Mouse (Mus musculus) left cerebral cortex, postnatal 36 days (tissue): ENCODE measurements around the gene Zmat5. TPM values are rescaled to one million over a fixed set of nuclear protein-coding genes. Genes with fewer than 3 reads are reported as not detected.

Source experiments
- DNase-seq, 2 experiments: peaks; one replicate each; pipeline ENCODE4 v3.0.0; 2021 to 2022; ENCODE audit warnings: low spot score in 2 of 2, mixed read lengths in 1 of 2
- intact Hi-C: fragments of 180-260 bp; cut with DNase I; formaldehyde crosslinking; loops from one replicate; pipeline ENCODE4 v1.15.1; 2025
- total RNA-seq, 2 experiments: library from RNA; stranded (reverse); gene quantifications; 2 replicates each; pipeline ENCODE4 v1.2.3; 2021

Gene Zmat5
- total RNA-seq, 2 experiments from 2014 or later, result 31.8 to 32.9 TPM

- intact Hi-C loops, result no loop called here
- DNase-seq, result no peak
Measured at GRCm38 (mm10) chr11:4729603-4730002, 25.1 kb downstream of the Zmat5 start.

- no peak for DNase-seq
- intact Hi-C loops, result no loop called here
Measured at GRCm38 (mm10) chr11:4730096-4730495, 25.6 kb downstream of the Zmat5 start.

GRCm38 (mm10) chr11:4730913-4731312, 26.4 kb downstream of the Zmat5 start:
- DNase-seq, result no peak

DNA sequence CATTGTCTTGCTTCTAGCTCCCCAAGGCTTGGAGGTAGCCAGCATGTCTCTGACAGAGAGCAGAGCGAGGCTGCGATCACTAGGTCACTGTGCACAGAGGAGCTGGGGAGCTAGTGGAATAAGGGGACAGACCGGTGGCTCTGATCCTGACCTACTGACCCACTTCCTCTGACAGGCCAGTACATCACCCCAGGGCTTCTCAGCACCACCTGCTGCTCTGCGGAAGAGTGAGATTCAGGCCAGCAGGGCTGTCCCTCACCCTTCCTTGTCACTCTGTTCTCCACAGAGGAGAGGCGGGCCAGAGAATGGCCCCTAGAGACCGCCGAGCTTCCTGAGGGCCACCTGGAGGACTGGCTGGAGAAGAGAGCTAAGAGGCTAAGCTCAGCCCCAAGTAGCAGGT, 27.3 kb downstream of the Zmat5 start:
- DNase-seq, result no peak

More at GRCm38 (mm10) chr11:4730913-4731312, 26.4 kb downstream of the Zmat5 start:
- intact Hi-C loops, result no loop called here

GRCm38 (mm10) chr11:4734179-4734578, 29.7 kb downstream of the Zmat5 start:
- intact Hi-C loops, result no loop called here
- no peak for DNase-seq

More for the DNA sequence above, 27.3 kb downstream of the Zmat5 start:
- intact Hi-C loops, result no loop called here

DNA sequence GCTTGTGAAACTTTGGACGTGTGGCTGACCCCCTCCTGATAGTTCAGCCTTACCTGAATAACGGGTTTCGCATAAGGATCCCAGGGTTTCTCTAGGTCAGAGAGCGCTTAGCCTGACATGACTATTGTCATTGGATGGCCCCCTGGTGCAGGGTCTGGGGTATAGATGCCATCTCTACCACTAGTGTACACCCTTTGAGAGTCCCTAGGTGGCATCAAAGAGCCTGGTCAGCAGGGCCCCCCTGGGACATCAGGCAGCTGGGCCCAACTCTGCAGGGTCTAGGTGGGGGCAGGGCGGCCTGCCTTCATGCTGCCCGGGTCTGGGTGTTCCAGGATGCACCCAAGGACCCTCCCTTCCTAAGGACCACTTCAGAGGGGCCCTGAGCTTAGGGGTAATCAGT, 31.9 kb downstream of the Zmat5 start:
- intact Hi-C loops, result no loop called here
- DNase-seq, result no peak

GRCm38 (mm10) chr11:4737682-4738081, 33.2 kb downstream of the Zmat5 start:
- intact Hi-C loops, result no loop called here
- DNase-seq, result no peak

DNA sequence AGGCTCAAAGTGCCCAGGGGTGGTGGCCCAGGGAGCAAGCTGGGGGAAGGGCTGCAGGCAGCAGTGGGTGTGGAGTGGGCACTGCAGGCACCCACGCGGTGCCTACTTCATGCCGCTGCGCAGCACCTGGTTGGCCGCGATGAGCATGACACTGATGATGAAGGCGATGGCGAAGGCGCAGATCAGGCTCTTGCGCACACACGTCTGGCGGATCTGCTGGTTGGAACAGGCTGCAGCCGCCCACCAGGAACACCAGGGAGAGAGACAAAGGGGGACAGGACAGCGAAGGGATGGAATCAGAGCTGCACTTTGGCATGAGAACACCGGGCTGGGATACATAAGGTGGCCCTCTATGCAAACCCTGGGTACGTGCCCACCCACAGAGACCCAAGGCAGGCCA, 34.2 kb downstream of the Zmat5 start:
- intact Hi-C loops, result no loop called here
- DNase-seq, result no peak

- DNase-seq, result no peak
- intact Hi-C loops, result no loop called here
Measured at GRCm38 (mm10) chr11:4740785-4741184, 36.3 kb downstream of the Zmat5 start.

DNA sequence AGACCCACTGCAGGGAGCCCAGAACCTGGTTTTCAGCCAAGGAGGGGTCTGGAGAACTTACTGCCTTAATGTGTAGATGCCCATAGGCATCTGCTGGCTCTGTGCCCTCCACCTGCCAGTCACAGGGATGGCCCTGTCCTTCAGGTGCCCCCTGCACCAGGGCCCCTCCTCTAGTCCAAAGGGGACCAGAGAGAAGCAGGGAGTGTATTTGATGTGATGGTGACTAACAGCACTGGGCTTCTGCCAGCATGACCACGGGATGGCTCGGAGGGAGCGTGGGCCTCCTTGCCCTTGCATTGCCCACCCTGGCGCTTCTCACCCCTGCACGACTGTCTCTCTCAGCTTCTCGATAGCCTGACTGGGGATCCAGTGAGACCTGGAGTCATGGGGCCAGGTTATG, 40.2 kb downstream of the Zmat5 start:
- intact Hi-C loops, result loop anchor here (5.0 kb wide), 1 partner anchor 712 kb away; the partner anchor contains the start of gene Sec14l4
- DNase-seq, result no peak

GRCm38 (mm10) chr11:4745969-4746368, 41.5 kb downstream of the Zmat5 start:
- intact Hi-C loops, result loop anchor here (5.0 kb wide), 1 partner anchor 714 kb away; the partner anchor contains the start of gene Sec14l4
- DNase-seq, result no peak

DNA sequence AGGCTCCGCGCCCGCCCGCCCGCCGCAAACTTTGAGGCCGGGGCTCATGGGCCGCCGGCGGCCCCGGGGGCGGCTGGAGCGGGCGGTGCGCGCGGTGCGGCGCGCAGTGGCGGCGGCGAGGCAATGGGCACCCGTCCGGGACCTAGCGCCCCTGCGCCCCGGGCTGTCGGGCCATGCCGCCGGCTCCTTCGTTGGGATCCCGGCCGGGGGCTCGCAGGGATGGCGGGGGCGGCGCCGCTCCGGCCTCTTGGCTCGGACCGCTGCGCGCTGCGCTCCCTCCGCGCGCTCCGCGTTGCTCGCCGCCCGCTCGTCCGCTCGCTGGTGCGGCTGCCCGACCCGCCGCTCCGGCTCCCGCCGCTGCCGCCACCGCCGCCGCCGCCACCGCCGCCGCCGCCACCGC, 42.3 kb downstream of the Zmat5 start, which contains the start of gene Cabp7:
Gene Cabp7, minus strand, starts transcription at position 46 of the 400 bp plus-strand sequence.
- DNase-seq, result no peak
- intact Hi-C loops, result loop anchor here (5.0 kb wide), 1 partner anchor 714 kb away; the partner anchor contains the start of gene Sec14l4

DNA sequence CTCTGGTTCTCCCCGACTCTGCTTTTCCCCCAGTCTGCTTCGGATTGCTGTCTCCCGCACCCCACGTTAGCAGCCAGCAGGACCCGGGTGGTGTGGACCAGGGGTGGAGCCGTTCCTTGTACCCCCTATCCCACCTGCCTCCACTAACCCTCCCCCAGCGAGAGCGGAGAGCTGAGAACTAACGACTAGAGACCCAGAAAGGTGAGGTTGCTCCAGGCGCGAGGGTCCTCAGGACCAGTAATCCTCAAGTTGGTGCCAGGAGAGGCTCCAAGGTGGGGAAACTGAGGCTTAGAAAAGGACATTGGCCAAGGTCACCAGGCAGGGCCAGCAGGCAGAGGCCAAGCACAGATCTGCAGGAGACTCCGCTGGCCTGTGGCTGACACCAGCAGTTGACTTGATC, 42.8 kb downstream of the Zmat5 start:
- intact Hi-C loops, result loop anchor here (5.0 kb wide), 1 partner anchor 715 kb away; the partner anchor contains the start of gene Sec14l4
- DNase-seq, result no peak

DNA sequence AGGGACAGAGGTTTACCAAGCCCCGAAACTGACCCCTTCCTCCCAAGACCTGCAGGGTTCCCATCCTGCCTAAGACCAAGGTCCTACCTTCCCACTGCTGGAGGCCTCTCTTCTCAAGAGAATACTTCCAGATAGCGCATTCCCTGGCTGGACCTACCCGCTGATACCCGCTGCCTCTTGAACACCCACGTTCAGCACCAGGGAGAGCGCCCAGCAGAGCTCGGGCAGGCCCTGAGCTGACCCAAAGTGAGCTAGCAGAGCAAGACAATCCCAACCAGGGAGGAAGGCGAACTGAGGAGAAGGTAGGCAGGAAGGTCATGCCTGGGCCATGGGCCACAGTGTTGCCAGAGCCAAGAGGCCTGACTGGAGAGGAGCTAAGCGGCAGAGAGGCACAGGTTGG, 45.8 kb downstream of the Zmat5 start:
- intact Hi-C loops, result no loop called here
- no peak for DNase-seq

DNA sequence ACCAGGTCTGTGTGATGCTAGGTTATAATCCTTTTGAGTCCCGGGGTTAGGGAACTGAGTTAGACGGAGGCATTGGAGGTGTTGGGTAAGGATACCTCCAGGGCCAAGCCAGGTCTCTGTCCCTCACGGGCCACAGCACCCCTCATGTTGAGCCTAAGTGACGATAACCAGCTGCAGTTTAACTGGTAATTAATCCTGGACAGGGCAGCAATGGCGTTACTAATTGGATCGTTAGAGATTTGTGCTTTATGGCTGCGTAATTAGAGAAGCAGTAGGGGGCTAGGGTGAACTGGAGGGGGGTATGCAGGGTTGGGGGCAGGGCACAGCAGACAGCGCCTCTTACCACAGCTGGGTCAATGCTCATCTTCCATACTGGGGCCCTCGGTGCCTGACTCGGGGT, 48.4 kb downstream of the Zmat5 start:
- intact Hi-C loops, result no loop called here
- DNase-seq, result no peak

DNA sequence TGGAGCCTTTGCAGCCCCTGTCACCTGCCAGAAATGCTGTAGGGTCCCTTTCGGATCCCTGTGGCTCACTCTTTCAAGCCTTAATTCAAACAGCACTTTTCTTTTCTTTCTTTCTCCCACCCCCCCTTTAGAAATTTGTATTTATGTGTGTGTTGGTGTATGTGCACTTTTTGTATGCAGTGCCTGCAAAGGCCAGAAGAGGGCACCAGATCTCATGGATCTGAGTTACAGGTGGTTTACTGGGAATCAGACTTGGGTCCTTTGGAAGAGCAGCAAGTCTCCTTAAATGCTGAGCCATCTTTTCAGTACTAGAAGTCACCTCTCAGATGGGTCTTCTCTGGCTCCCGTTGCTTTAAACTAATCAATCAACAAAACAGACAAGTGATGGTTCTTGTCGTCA, 49.6 kb downstream of the Zmat5 start:
- intact Hi-C loops, result no loop called here
- DNase-seq, result no peak

DNA sequence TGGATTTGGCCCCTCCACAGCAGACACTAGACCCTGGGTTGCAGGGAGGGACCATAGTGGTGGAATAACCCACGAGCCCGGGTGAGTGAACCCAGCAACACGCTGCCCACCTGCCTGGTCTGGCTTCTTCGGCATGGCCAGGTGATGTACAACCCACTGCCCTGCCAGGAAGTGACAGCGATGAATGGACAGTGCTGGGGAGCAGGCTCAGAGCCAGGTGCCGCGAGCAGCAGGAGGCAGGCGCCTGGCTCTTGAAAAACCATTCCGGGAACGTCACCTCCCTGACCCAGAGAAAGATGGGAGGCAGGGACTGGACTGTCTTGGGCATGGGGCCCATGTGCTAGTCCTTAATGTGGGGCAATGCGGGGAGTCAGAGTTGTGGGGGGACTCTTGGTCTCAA, 50.4 kb downstream of the Zmat5 start:
- intact Hi-C loops, result no loop called here
- DNase-seq, result no peak

DNA sequence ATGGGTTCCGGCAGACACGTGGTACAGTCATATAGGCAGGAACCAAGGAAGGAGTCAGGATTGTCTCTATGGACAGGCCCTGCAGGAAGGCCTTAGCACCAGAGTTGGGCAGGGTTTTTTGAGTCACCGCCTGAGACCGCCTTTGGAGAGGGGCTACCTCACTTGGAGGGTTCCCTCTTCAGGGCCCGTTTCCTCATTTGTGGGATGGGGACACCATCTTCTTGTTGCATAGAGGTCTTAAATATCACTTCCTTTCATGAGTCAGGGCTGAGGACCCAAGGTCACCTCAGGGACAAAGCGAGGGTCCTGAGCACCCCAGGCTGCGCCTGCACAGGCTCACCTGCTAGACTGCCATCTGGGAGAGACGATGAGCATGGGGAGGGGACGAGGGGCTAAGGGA, 52.0 kb downstream of the Zmat5 start:
- intact Hi-C loops, result no loop called here
- no peak for DNase-seq

GRCm38 (mm10) chr11:4756984-4757788, 52.7 kb downstream of the Zmat5 start:
- intact Hi-C loops, result no loop called here
- DNase-seq, result no peak

- intact Hi-C loops, result no loop called here
- DNase-seq, result no peak
Measured at GRCm38 (mm10) chr11:4757789-4758158, 53.3 kb downstream of the Zmat5 start.

DNA sequence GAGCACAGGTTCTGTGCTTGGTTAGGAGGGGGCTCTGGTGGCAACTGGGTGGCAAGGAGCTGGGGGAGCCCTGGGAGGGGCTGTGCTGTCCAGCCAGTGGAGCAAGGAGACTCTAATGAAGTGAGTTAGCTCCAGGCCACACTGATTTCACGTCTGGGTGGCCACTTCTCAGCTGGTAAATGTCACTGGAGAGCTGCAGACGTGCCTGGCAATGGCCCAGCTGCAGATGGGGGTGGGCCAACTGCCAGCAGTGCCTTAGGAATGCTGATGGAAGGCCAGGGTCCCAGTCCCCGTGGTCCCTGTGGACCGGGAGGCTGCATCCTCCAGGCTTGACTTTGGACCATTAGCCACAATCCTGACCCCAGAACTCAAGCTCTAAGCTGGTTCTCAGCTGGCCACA, 56.0 kb downstream of the Zmat5 start:
- intact Hi-C loops, result no loop called here
- no peak for DNase-seq
